Mouse (Mus musculus): ENCODE measurements around the gene Arhgap22.

Arhgap22 gene

DNA sequence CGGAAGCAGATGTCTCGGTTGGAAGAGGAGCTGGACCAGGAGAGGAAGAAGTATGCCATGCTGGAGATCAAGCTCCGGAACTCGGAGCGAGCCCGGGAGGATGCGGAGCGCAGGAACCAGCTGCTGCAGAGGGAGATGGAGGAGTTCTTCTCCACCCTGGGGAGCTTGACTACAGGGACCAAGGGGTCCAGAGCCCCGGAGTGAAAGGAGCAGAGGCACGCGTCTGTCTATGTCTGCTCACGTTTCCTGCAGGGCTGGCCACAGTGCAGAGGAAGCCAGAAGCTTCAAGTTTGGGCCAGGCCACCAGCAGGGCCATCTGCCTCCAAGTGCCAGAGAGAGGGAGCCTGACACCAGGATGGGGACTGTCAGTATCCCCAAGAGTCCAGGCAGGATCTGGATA is 155.5 kb downstream of the Arhgap22 start:
- no peak for DNase-seq (ENCODE audit: low read depth)

- DNase-seq (ENCODE audit: low read depth): no peak
Measured at GRCm38 (mm10) chr14:33370056-33370455, 156.2 kb downstream of the Arhgap22 start.

DNA sequence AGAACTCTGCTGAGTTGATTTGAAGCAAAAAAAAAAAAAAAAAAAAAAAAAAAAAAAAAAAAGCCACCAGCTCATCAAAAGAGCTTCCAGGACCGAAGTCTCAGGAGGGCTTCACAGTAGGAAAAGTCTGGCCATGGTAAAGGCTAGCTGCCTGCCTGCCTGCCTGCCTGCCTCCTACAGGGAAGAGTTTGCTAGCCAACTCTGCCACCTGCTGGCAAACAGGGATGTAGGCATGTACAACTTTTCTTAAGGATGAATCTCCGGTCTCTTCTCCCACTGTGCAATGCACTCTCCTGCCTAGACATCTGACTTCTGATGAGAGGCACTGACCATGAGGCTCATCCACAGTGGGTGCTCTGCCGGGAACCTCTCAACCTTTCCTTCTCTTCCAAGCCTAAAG is 157.4 kb downstream of the Arhgap22 start:
- DNase-seq (ENCODE audit: low read depth): peak; percentile 83

DNA sequence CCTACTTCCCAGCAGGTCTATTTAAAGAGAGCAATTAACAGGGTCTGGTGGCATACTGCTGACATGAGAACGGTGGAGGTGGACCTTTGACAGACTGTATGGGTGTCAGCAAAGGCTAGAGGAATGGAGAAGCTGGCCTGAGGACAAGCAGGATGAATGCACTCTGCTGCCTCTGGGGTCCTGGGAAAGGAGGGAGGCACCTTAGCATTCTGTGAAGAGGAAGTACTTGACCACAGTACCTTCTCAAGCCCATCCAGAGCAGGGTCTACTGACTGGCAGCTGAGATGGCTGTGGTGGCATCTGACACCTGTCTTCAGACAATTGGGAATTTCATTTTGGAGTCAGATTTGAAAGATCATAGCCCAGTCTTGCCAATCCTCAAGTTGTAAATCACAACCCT is 159.4 kb downstream of the Arhgap22 start:
- no peak for DNase-seq (ENCODE audit: low read depth)

GRCm38 (mm10) chr14:33374089-33374488 is 160.3 kb downstream of the Arhgap22 start:
- DNase-seq (ENCODE audit: low read depth): peak; percentile 33

- DNase-seq (ENCODE audit: low read depth): no peak
Measured at GRCm38 (mm10) chr14:33377211-33377610, 163.4 kb downstream of the Arhgap22 start.

GRCm38 (mm10) chr14:33378723-33379122 is 164.9 kb downstream of the Arhgap22 start:
- no peak for DNase-seq (ENCODE audit: low read depth)

DNA sequence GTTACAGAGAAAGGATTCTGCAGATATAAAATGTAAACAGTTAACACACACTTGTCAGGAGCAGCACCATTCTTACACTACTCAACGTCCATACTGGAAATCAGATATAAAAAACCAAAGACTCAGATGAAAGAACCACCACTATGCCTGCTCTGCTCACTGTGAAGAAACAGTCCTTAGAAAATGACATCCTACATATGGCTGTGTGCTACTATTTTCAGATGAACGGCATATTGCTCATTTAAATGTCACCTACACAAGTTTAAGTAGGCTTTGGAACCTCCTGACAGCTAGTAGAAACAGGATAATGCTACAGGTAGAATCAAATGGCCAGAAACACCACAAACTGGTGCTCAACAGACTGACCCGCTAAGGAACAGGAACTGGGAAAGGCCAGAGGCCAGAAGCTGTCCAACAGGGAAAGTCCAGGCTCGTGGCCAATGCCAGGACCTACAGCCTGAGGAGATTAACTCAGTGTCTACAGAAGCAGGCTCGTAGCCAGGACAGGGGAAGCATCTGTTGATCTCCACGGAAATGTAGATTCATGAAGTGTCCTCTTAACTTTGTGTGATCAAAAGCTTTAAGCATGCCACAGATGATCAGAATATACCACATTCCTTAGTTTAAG is 167.1 kb downstream of the Arhgap22 start:
- no peak for DNase-seq (ENCODE audit: low read depth)

DNA sequence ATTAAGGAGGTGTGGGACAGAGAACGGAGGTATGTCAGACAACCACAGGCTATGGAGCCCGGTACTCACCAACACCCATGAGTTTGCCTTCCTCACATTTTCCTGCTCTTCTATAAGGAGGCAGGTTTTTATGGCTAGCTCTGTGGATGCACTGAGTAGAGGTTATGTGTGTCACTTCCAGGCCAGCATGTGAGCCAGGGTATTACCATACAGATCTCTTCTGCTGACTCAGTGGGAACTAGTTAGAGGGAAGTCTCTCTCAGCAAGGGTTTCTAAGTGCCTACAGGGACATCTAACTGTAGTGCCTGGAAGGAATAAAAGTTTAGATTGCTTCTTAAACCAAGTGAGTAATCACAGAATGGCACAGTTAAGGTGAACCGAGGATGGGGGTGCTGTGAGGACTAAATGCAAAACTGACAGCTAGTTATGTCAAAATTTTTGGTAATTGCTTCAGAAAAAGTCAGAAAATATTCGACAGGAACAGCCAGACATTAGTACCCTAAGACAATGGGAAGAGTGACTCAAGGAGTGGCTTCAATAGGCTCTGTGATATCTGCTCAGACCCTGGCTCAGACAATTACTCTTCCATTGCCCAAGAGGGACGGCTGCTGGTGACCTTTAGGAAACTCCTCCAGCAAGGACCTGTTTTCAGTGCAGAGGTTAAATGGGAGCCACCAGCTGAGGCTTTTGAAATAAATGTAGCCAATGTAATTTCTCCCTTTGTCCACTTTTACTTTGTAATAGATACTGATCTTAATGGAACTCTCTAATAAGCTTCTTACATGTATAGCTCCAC is 184.4 kb downstream of the Arhgap22 start:
- DNase-seq (ENCODE audit: low read depth): no peak

DNA sequence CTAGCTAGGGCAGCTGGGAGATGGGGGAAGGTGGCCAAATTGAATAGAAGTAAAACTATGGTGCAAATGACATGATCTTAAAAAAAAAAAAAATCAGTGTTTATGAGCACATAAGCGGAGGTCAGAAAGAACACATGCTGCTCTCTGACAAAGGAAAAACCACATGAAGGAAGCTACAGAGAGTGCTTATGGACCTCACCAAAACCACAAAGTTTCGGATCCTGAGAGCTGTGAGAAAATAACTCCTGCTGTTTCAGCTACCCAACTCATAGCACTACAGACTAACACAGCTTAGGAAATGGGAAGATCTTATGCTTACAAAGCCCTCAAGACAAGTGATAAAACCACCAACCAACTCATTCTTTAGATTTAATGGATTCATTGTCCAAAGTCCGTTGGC is 186.2 kb downstream of the Arhgap22 start:
- no peak for DNase-seq (ENCODE audit: low read depth)

- DNase-seq (ENCODE audit: low read depth): peak; percentile 18
Measured at GRCm38 (mm10) chr14:33402331-33402730, 188.5 kb downstream of the Arhgap22 start.

- DNase-seq (ENCODE audit: low read depth): no peak
Measured at GRCm38 (mm10) chr14:33415746-33416145, 201.9 kb downstream of the Arhgap22 start.

DNA sequence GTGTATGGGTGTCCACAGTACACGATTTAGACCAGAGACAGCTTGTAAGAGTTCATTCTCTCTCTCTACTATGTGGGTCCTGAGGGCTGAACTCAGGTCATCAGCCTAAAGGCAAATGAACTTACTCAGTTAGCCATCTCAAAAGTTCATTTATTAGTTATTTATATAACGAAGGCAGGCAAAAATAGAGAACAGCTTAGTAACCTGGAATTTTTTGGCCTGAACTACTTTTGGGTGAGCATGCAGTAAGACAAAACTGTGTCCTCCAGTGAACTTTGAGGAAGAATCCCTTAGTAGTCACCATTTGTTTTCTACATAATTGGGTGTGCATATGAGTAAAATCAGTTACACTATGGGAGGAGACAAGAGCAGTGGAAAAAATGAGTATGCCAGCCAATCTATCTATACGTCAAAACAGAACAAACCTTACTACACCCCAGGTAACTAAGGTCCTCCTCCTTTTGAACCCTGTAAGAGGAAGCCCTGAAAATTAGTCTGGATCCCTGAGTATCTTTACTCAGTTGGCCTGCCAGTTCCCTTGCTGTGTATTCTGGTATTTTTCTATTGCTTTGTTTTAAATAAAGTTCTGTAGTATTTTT is 204.6 kb downstream of the Arhgap22 start:
- no peak for DNase-seq (ENCODE audit: low read depth)
